Mouse (Mus musculus): ENCODE data around the gene Dgcr8. TPM values are rescaled to one million over a fixed set of nuclear protein-coding genes. Genes with fewer than 3 reads are reported as not detected.

Dgcr8 gene
- total RNA-seq, 2 experiments from 2014 or later = 39.1 to 41.4 TPM

GRCm38 (mm10) chr16:18221543-18221898, 67.5 kb downstream of the Dgcr8 start:
- no peak for DNase-seq (ENCODE audit: low spot score in 2 of 2)

GRCm38 (mm10) chr16:18220856-18221542, 68.0 kb downstream of the Dgcr8 start:
- no peak for DNase-seq (ENCODE audit: low spot score in 2 of 2)

- DNase-seq (ENCODE audit: low spot score in 2 of 2) = peak in 1 of 2 experiments; percentile 46
Measured at GRCm38 (mm10) chr16:18220001-18220400, 69.0 kb downstream of the Dgcr8 start.

DNA sequence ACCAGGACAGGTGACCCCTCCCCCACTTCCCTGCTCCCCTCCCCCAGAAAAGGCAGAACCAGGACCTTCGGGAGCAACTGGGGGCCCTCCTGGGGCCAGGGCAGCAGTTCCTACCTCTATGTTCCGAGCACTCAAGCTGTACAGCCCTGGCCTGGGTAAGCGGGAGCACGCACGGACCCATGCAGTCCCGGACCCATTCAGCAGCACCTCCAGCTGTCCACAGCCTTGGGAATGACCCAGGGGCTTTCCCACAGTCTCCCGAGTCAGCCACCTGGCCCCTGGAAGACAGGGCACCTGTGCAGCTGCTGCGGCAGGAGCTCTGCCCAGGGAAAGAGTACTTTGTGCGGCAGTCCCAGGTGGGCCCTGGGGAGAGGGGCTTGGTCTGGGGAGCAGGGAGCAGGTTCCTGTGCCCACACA, 70.5 kb downstream of the Dgcr8 start:
- no peak for DNase-seq (ENCODE audit: low spot score in 2 of 2)

- no peak for DNase-seq (ENCODE audit: low spot score in 2 of 2)
Measured at GRCm38 (mm10) chr16:18217579-18217978, 71.5 kb downstream of the Dgcr8 start, which contains the start of gene Ccdc188. Gene Ccdc188 (plus strand): TSS chr16:18217879.

DNA sequence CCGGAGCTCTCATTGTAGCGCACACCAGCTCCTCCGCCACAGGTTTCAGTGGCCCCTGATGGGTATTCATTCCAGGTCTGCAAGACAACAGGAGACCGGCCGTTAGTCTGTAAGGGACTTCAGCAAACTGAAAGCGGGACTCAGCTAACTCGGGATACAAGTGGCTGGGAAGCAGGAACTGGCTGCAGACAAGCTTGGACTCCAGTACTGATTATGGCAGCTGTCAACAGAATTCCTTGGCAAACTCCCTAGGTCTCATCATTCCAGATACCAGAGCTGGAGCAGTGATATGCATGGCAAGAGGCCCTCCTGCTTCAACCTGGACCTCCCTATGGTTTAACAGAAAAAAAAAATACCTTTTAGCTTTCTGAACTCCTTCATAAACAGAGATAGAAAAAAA, 74.2 kb downstream of the Dgcr8 start:
- no peak for DNase-seq (ENCODE audit: low spot score in 2 of 2)

DNA sequence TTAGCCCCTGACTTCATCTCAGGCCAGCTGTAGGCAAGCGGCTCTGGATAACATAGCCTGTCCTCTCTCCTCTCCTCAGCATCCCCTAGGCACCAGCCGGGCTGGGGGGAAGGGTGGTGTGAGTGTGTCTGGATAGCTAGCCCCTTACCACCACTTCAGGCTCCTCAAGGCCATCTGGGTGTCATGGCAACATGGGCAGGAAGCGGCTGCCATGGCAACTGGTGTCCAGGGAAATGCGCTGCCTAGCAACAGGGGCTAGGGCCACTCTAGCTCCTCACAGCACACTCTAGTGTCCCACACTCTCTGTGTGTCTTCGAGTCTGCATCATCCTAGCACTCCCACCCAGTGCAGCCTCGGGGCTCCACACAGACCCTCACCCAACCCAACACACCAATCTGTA, 75.4 kb downstream of the Dgcr8 start:
- peak; percentile 72 to 75 for DNase-seq (ENCODE audit: low spot score in 2 of 2)

DNA sequence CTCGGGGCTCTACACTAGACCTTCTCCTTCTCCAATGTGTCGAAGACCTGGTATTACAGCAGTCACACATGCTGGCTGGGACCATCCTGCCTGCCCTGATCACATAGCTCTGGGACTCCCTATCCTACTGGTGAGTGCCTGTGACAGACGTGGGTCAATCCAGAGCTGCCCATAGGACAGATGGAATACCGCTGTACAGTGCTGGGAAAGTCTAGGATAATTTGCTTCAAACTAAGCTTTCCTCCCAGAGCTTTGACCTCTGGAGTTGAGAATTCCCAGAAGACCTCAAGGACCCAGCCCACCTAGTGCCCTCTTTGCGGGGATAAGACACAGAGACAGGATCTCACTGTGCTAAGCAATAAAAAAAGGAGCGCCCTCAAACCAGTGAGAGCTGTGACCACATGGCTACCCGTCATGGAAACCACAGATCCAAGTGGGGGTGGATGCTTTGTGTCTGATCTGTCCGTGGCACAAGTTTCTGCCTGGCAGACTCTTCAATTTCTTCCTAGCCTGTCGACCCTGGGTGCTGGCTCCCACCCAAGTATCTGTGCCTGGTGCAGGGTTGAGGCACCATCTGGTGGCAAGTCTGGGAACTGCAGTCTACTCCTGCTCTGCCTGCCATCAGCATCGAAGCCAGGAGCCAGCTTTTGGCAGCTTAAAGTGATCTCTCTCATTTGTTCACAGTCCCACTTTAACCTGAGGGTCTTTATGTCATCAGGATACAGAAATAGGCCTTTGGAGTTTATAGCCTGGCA, 77.5 kb downstream of the Dgcr8 start:
- DNase-seq (ENCODE audit: low spot score in 2 of 2) = peak; percentile 98 to 99

DNA sequence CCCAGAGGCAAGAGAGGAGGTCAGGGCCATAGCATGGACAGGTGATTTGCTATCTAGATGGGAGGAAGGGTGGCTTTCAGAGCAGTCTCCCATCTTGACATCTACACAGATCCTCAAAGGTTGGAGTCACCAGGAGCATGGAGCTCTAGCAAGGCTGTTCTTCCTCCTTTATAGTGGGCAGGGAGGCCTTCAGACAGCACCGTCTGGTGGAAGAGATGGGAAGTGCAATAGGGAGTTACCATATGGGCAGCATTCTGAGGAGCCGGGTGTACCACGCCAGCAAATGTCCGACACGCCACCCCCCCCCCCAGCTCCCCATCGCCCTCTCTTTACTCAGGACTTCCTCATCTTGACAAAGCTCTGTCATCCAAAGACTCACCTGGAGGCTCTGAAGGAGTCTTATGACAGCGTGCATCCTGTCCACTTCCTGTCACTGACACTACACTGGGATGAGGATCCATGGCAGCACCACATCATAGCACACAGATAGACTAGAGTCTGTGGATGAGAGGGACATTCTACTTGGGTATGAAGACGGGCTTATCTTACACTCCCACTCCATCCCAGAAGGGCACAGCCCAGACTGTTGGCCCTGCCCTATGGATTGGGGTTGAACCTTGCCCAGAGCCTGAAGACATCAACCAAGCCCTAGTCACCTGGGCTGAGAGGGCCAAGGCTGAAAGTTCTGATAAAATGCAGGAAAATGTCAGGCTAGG, 78.2 kb downstream of the Dgcr8 start:
- peak; percentile 82 to 83 for DNase-seq (ENCODE audit: low spot score in 2 of 2)

Small RNAs within 50 kb of the gene (microRNA-seq; reads per million reads assigned to microRNA genes)
- 0.20 to 0.22 reads per million in 2 experiments for gene Gm24572
- gene Mir1306 = 194 to 260 reads per million in 2 experiments
- 169 to 1,061 reads per million in 2 experiments for gene Mir185

Other genes with a start within 250 kb of the Dgcr8 start
- 100 to 1,000 TPM in 1 of 2 experiments, 10 to 100 TPM in 1; 87.0 to 112 TPM for gene Dgcr6, start 236.4 kb downstream of the Dgcr8 start, total RNA-seq (2021)
- gene Prodh, start 199.0 kb downstream of the Dgcr8 start, total RNA-seq (2021) = 10 to 100 TPM; 15.8 to 17.3 TPM
- gene Rtn4r, start 161.6 kb downstream of the Dgcr8 start, total RNA-seq (2021) = 10 to 100 TPM; 76.3 to 78.0 TPM
- gene Ccdc188, start 71.4 kb downstream of the Dgcr8 start, total RNA-seq (2021) = not detected
- 10 to 100 TPM; 73.9 to 75.1 TPM for gene Zdhhc8, start 54.1 kb downstream of the Dgcr8 start, total RNA-seq (2021)
- gene Trmt2a, start 40.6 kb downstream of the Dgcr8 start, total RNA-seq (2021) = 10 to 100 TPM; 54.4 to 65.1 TPM
- 100 to 1,000 TPM; 133 to 147 TPM for gene Ranbp1, start 40.5 kb downstream of the Dgcr8 start, total RNA-seq (2021)
- gene Gm49776, start 30.9 kb downstream of the Dgcr8 start, total RNA-seq (2021) = not detected
- gene Tango2, start 58.9 kb upstream of the Dgcr8 start, total RNA-seq (2021) = 100 to 1,000 TPM; 100 to 102 TPM
- gene Arvcf, start 58.9 kb upstream of the Dgcr8 start, total RNA-seq (2021) = 10 to 100 TPM; 46.2 to 53.9 TPM
- gene Txnrd2, start 137.1 kb upstream of the Dgcr8 start, total RNA-seq (2021) = 10 to 100 TPM; 22.1 to 28.4 TPM
- gene Comt, start 137.6 kb upstream of the Dgcr8 start, total RNA-seq (2021) = 10 to 100 TPM; 55.3 to 59.8 TPM
- 1 to 10 TPM; 6.9 to 7.4 TPM for gene Gnb1l, start 209.5 kb upstream of the Dgcr8 start, total RNA-seq (2021)
- 10 to 100 TPM in 1 of 2 experiments, 1 to 10 TPM in 1; 9.1 to 10.0 TPM for gene Rtl10, start 209.7 kb upstream of the Dgcr8 start, total RNA-seq (2021)

Measured in layer of hippocampus, postnatal 10 days (tissue).